Mouse (Mus musculus) gastrocnemius, adult 18-20 months (tissue): ENCODE measurements at regions not wholly inside any gene's neighbourhood (a gene's known extent, or its start where the extent isn't known, plus 50 kb on each side); places are given as distances from the start of the nearest gene placed in this dataset.

ENCODE experiments used
- DNase-seq: peaks from one replicate; pipeline ENCODE4 v3.0.0; 2021; ENCODE audit warnings: low spot score

GRCm38 (mm10) chr7:114345860-114346259, 69.2 kb upstream of the Pde3b start:
- no peak for DNase-seq

DNA sequence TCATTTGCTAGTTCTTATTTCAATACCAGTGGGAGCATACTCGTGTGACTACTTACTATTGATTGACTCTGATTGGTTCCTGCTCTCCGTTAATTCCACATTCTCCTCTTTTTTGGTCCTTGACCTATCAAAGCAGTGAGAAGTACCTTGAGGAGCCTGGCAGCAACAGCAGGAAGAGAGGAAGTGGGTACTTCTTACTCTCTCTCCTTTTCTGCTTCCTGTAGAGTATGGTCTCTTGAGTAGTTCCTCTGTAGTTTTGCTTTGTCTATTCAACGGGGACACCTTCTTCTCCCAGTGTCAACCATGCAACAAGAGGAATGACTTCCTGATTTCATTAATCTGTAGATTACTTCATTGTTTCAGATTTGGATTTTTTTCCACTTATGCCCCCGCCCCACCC, 68.1 kb upstream of the Pde3b start:
- DNase-seq, result no peak

GRCm38 (mm10) chr7:114350968-114351367, 64.1 kb upstream of the Pde3b start:
- no peak for DNase-seq

DNA sequence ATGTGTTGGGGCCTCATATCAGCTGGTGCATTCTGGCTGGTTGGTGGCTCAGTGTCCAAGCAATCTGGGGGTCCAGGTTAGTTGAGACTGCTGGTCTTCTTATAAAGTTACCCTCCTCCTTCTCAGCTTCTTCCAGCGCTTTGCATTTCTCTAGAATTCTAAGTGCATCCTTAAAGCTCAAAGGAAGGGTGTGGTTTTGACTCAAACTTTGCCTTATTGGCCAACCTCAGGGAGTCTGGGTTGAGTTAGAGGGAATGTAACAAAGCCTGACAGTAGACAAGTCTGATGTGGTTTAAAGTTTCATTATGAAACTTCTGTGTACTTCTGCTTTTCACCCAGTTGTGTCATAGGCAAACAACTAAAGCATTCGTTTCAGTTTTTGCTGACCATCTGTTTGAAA, 58.7 kb upstream of the Pde3b start:
- DNase-seq, result no peak

- no peak for DNase-seq
Observed at GRCm38 (mm10) chr7:114362166-114362565, 52.9 kb upstream of the Pde3b start.

DNA sequence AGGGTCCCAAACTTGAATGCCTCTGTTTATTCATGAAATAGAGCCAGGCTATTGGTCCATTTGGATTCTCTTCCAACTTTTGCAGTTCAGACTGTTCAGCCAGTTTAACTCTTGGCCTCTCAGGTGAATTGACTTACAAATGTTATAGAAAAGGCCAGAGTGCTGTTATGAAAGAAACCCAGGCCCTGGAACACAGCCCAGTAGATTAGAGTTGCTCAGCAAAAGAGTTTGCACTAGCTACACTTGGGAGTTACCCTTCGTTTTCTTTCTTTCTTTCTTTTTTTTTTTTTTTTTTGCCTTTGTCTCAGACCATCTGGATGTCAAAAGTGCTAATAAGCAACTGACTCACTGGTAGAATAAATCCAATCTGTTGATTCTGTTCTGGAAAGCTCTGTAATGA, 51.0 kb upstream of the Pde3b start:
- DNase-seq, result peak; percentile 13
